Mouse (Mus musculus) ES-E14 (cell line): ENCODE results near the gene Rcsd1.

Experiments
- MAFK ChIP-seq: IDR thresholded peaks from 2 replicates; pipeline ENCODE4 v1.6.1; 2014; ENCODE audit warnings: mild to moderate bottlenecking, low read depth, low read length, inconsistent platforms; ENCODE audit not compliant: insufficient read depth
- ZC3H11A ChIP-seq: IDR thresholded peaks from 2 replicates; pipeline ENCODE4 v1.6.1; 2012; ENCODE audit warnings: low read depth, mild to moderate bottlenecking, inconsistent platforms, low read length, borderline replicate concordance
- ZNF384 ChIP-seq: IDR thresholded peaks from 2 replicates; pipeline ENCODE4 v1.6.1; 2012; ENCODE audit warnings: low read depth, low read length, inconsistent platforms

- no peak for TF ChIP-seq MAFK
- no peak for TF ChIP-seq ZC3H11A
- TF ChIP-seq ZNF384: no peak
These were observed 20.6 kb upstream of the Rcsd1 start for GRCm38 (mm10) chr1:165730129-165730528.
